Mouse (Mus musculus): ENCODE results near the gene Zbtb41. TPM values are rescaled to one million over a fixed set of nuclear protein-coding genes. Genes with fewer than 3 reads are reported as not detected.

Gene Zbtb41
- polyA plus RNA-seq, 1 experiment from 2014 or later, result 3.0 TPM

DNA sequence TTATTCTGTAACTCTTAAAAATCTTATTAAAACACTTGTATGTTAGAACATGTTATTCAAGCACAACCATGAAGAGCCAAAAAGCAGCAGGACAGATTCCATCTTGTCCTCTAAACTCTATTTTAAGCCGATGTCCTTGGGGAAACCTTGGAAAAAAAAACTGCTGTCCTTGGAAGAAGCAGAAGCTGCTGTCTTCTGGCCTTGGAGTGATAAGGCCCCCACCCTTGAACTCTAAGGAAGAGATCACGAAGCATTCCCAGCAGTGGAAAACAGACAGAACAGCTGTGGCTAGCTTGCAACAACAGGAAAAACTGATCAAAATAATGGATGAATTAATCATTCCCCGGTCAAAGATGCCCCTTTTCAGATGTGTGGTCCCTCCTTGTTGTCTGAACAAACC is 74.1 kb downstream of the Zbtb41 start:
- Histone ChIP-seq H3K36me3 (ENCODE audit: insufficient read depth, low read length) (no peaks in the 10 kb centered on the region), H3K4me2 (replicated peaks; ENCODE audit: low read depth, low read length) (no peak overlapping the region), H3K9ac (replicated peaks; ENCODE audit: low read depth) (no peak overlapping the region), H3K27ac (ENCODE audit: low read length) (no peak overlapping the region), H3K4me1 (ENCODE audit: insufficient read depth, low read depth, low read length) (no peaks in the 10 kb centered on the region), H3K27me3 (replicated peaks; ENCODE audit: insufficient read depth, low read length) (no peaks in the 10 kb centered on the region), H3K9me3 (ENCODE audit: low read length) (no peaks in the 10 kb centered on the region), H3K4me3 (ENCODE audit: low read depth, low read length) (no peak overlapping the region)
- 76% methylated on average over 3 of the region's 3 CpGs for WGBS
- ATAC-seq (no peak), DNase-seq (ENCODE audit: low spot score) (no peak)
- no peak for TF ChIP-seq EP300 (IDR thresholded peaks at IDR 0.05)
- no peak for TF ChIP-seq CTCF (IDR thresholded peaks at IDR 0.05)

DNA sequence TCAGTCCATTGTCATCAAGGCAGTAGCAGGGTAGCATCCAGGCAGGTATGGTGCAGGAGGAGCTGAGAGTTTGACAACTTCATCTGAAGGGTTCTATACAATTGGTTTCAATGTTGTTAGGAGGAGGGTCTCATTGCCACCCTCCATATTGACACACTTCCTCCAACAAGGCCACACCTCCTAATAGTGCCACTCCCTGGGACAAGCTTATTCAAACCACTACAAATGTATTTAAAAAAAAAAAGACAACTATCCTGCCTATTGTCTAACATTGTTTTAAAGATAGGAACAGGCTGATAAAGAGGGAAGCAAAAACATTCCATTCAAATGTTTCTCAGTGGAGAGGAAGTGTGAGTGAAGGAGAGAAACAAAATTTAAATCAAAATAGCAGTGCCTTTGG is 77.7 kb downstream of the Zbtb41 start:
- no peak for DNase-seq (ENCODE audit: low spot score)
- ATAC-seq, result no peak
- Histone ChIP-seq H3K4me3 (ENCODE audit: low read depth, low read length) (no peak overlapping the region), H3K9ac (replicated peaks; ENCODE audit: low read depth) (no peak overlapping the region), H3K27me3 (replicated peaks; ENCODE audit: insufficient read depth, low read length) (no peaks in the 10 kb centered on the region), H3K4me2 (replicated peaks; ENCODE audit: low read depth, low read length) (no peak overlapping the region), H3K36me3 (ENCODE audit: insufficient read depth, low read length) (no peaks in the 10 kb centered on the region), H3K4me1 (ENCODE audit: insufficient read depth, low read depth, low read length) (no peaks in the 10 kb centered on the region), H3K27ac (ENCODE audit: low read length) (no peak overlapping the region), H3K9me3 (ENCODE audit: low read length) (no peaks in the 10 kb centered on the region)
- TF ChIP-seq CTCF (IDR thresholded peaks at IDR 0.05), result no peak
- no peak for TF ChIP-seq EP300 (IDR thresholded peaks at IDR 0.05)

DNA sequence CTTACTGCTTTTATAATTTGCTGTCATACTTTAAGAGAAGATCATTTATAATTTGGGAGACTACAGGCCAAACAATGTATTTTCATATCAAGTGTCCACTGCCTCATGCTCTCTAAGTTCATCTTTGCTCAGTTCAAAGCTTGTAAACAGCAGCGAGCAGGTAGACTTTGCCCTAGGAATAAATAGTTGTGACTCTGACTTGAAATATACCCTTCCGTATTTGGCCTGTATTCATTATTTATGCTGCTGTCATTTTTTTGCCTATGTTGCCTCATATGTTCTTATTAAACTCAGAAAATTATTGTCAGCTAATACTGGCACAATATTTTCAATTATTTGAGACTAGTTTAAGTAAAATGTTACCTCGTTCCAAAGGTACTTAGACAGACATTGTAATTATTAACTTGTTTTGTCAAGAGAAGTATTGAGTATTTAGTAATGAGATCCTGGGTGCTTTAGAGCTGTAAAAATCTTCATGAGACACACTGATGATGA is 79.2 kb downstream of the Zbtb41 start, which contains the start of gene F13b:
Gene F13b (plus strand): TSS at position 445 of the 495 bp plus-strand sequence.
- Histone ChIP-seq H3K9ac (replicated peaks; ENCODE audit: low read depth) (no peak within 1 kb of the TSS), H3K4me1 (ENCODE audit: insufficient read depth, low read depth, low read length) (no peaks in the 10 kb centered on the region), H3K4me3 (ENCODE audit: low read depth, low read length) (no peak within 1 kb of the TSS), H3K27ac (ENCODE audit: low read length) (no peak within 1 kb of the TSS), H3K9me3 (ENCODE audit: low read length) (no peaks in the 10 kb centered on the region), H3K36me3 (ENCODE audit: insufficient read depth, low read length) (no peaks in the 10 kb centered on the region), H3K4me2 (replicated peaks; ENCODE audit: low read depth, low read length) (no peak within 1 kb of the TSS), H3K27me3 (replicated peaks; ENCODE audit: insufficient read depth, low read length) (no peaks in the 10 kb centered on the region)
- ATAC-seq (no peak), DNase-seq (ENCODE audit: low spot score) (no peak)
- 78% methylated on average over 3 of the region's 3 CpGs for WGBS
- TF ChIP-seq CTCF (IDR thresholded peaks at IDR 0.05), result no peak
- no peak for TF ChIP-seq EP300 (IDR thresholded peaks at IDR 0.05)

Other genes with a start within 250 kb of the Zbtb41 start
- gene Crb1, start 45.2 kb upstream of the Zbtb41 start, polyA plus RNA-seq (2015; fragmentation: Nextera tagmentation; extraction: Ambion mirVana), result 0.10 and 0.18 TPM in 2 replicates
- 0.54 and 0.95 TPM in 2 replicates for gene Aspm, start 32.5 kb downstream of the Zbtb41 start, polyA plus RNA-seq (2015; fragmentation: Nextera tagmentation; extraction: Ambion mirVana)
- gene F13b, start 79.4 kb downstream of the Zbtb41 start, polyA plus RNA-seq (2015; fragmentation: Nextera tagmentation; extraction: Ambion mirVana), result 0.06 TPM in 1 of 2 replicates, not detected in the other
- not detected in 2 replicates for gene Cfhr1, start 138.0 kb downstream of the Zbtb41 start, polyA plus RNA-seq (2015; fragmentation: Nextera tagmentation; extraction: Ambion mirVana)